ENCODE assay signal across 8 mouse cellular contexts in genomic region chr16:17890342-17890727, GRCm38 (mm10). TPM values are rescaled to one million over a fixed set of nuclear protein-coding genes. Genes with fewer than 3 reads are reported as not detected.
DNase-seq lines count a peak whose midpoint lies in the region; ATAC-seq and TF ChIP-seq lines count a peak whose summit lies in the region.

No protein-coding gene starts in this region.

- WGBS in limb, embryonic 14.5 days: 41% methylated on average over 2 of the region's 2 CpGs
- 50% methylated on average over 2 of the region's 2 CpGs for WGBS in stomach, postnatal 0 days

- peak overlapping the region; percentile 99 for H3K9ac ChIP-seq in limb, embryonic 14.5 days (ENCODE audit: low read depth, low read length, severe bottlenecking)
- peak overlapping the region; percentile 89 for H3K9ac ChIP-seq in stomach, postnatal 0 days (ENCODE audit: low read length)

- H3K4me1 ChIP-seq in limb, embryonic 14.5 days (ENCODE audit: control insufficient read depth, insufficient read depth, low read length): peaks cover 17% of the 10 kb centered on the region
- peaks cover 6% of the 10 kb centered on the region; the same call in 1 of the 2 replicates for H3K4me1 ChIP-seq in stomach, postnatal 0 days (replicated peaks; ENCODE audit: control insufficient read depth, insufficient read depth)

- peak overlapping the region; percentile 83 for H3K4me2 ChIP-seq in limb, embryonic 14.5 days (replicated peaks; ENCODE audit: low read depth, low read length, severe bottlenecking)
- peak overlapping the region; percentile 75 for H3K4me2 ChIP-seq in stomach, postnatal 0 days (replicated peaks; ENCODE audit: low read depth)

- no peak overlapping the region for H3K27ac ChIP-seq in limb, embryonic 14.5 days (replicated peaks; ENCODE audit: low read depth, low read length)
- H3K27ac ChIP-seq in stomach, postnatal 0 days (replicated peaks): peak overlapping the region; percentile 93; the same call in 1 of the 2 replicates

- no peaks in the 10 kb centered on the region for H3K27me3 ChIP-seq in limb, embryonic 14.5 days (ENCODE audit: control insufficient read depth, insufficient read depth, low read length)
- H3K27me3 ChIP-seq in stomach, postnatal 0 days (ENCODE audit: control insufficient read depth, insufficient read depth, low read length): no peaks in the 10 kb centered on the region

- no peak for TF ChIP-seq POLR2A in limb, embryonic 14.5 days (IDR thresholded peaks at IDR 0.05; ENCODE audit: borderline replicate concordance, extremely low read depth, insufficient read depth, insufficient read length)

- peak; percentile 61 for DNase-seq in cerebellum, adult 9-10 months
- no peak for DNase-seq in cerebellum, postnatal 36 days
- DNase-seq in thymus, postnatal 14 days: peak; percentile 15
- no peak for DNase-seq in thymus, postnatal 10 days (ENCODE audit: low spot score in 2 of 2)
- no peak for DNase-seq in limb, embryonic 14.5 days (ENCODE audit: low spot score)
- no peak for DNase-seq in stomach, postnatal 0 days (ENCODE audit: low spot score)
- DNase-seq in urinary bladder, postnatal 36 days (ENCODE audit: low spot score in 2 of 2): no peak
- DNase-seq in lung, postnatal 4 days: no peak

- H3K9me3 ChIP-seq in limb, embryonic 14.5 days (ENCODE audit: control insufficient read depth, low read length): no peaks in the 10 kb centered on the region
- H3K9me3 ChIP-seq in stomach, postnatal 0 days (ENCODE audit: control insufficient read depth, low read length): no peaks in the 10 kb centered on the region

- no peak for ATAC-seq in limb, embryonic 14.5 days (ENCODE audit: low FRiP score, low read depth)
- no peak for ATAC-seq in stomach, postnatal 0 days (ENCODE audit: low FRiP score, low TSS enrichment)

- no peak for TF ChIP-seq EP300 in stomach, postnatal 0 days (optimal IDR thresholded peaks at IDR 0.05)

- no peak for TF ChIP-seq CTCF in stomach, postnatal 0 days (IDR thresholded peaks at IDR 0.05; ENCODE audit: low read depth)

- 0 out of 2 replicates have a peak, but pooled peaks cover 4% of the 10 kb centered on the region for H3K36me3 ChIP-seq in limb, embryonic 14.5 days (ENCODE audit: control insufficient read depth, insufficient read depth, low read length)
- no peaks in the 10 kb centered on the region for H3K36me3 ChIP-seq in stomach, postnatal 0 days (ENCODE audit: control insufficient read depth, insufficient read depth, low read length)

- peak overlapping the region; percentile 98 for H3K4me3 ChIP-seq in limb, embryonic 14.5 days (replicated peaks; ENCODE audit: low read length)
- H3K4me3 ChIP-seq in stomach, postnatal 0 days (ENCODE audit: low read depth, low read length): peak overlapping the region; percentile 80

RNA-seq across cellular contexts. Expression of gene Gm20518, which starts 1.1 kb away (rescaled TPM):
- 1.9 and 2.1 TPM in 2 replicates for polyA plus RNA-seq in limb, embryonic 14.5 days (2012; rRNA removed)
- polyA plus RNA-seq in limb, embryonic 14.5 days (2014; fragmentation: Nextera tagmentation; extraction: Ambion mirVana): 0.22 and 0.26 TPM in 2 replicates
- polyA plus RNA-seq in stomach, postnatal 0 days (2015; fragmentation: Nextera tagmentation; extraction: Ambion mirVana): 0.07 TPM in 1 of 2 replicates, not detected in the other

RNA-seq across cellular contexts. Expression of gene Tssk1, which starts 3.7 kb away (rescaled TPM):
- polyA plus RNA-seq in limb, embryonic 14.5 days (2012; rRNA removed): 0.01 and 0.04 TPM in 2 replicates
- 0.07 TPM in 1 of 2 replicates, not detected in the other for polyA plus RNA-seq in limb, embryonic 14.5 days (2014; fragmentation: Nextera tagmentation; extraction: Ambion mirVana)
- 0.06 and 0.11 TPM in 2 replicates for polyA plus RNA-seq in stomach, postnatal 0 days (2015; fragmentation: Nextera tagmentation; extraction: Ambion mirVana)

RNA-seq across cellular contexts. Expression of gene Dgcr2, which starts 8.0 kb away (rescaled TPM):
- polyA plus RNA-seq in limb, embryonic 14.5 days (2012; rRNA removed): 116 and 185 TPM in 2 replicates
- polyA plus RNA-seq in limb, embryonic 14.5 days (2014; fragmentation: Nextera tagmentation; extraction: Ambion mirVana): 90.2 and 95.8 TPM in 2 replicates
- 38.8 and 40.7 TPM in 2 replicates for polyA plus RNA-seq in stomach, postnatal 0 days (2015; fragmentation: Nextera tagmentation; extraction: Ambion mirVana)

RNA-seq across cellular contexts. Expression of gene Tssk2, which starts 8.1 kb away (rescaled TPM):
- polyA plus RNA-seq in limb, embryonic 14.5 days (2012; rRNA removed): not detected in 2 replicates
- 0.14 TPM in 1 of 2 replicates, not detected in the other for polyA plus RNA-seq in limb, embryonic 14.5 days (2014; fragmentation: Nextera tagmentation; extraction: Ambion mirVana)
- 0.07 TPM in 1 of 2 replicates, not detected in the other for polyA plus RNA-seq in stomach, postnatal 0 days (2015; fragmentation: Nextera tagmentation; extraction: Ambion mirVana)

RNA-seq across cellular contexts. Expression of gene Ess2, which starts 20.8 kb away (rescaled TPM):
- polyA plus RNA-seq in limb, embryonic 14.5 days (2012; rRNA removed): 38.7 and 42.2 TPM in 2 replicates
- polyA plus RNA-seq in limb, embryonic 14.5 days (2014; fragmentation: Nextera tagmentation; extraction: Ambion mirVana): 33.1 and 33.5 TPM in 2 replicates
- polyA plus RNA-seq in stomach, postnatal 0 days (2015; fragmentation: Nextera tagmentation; extraction: Ambion mirVana): 15.6 and 17.0 TPM in 2 replicates

Comparison
In these comparisons a context has a peak if more than half of its experiments do, and no peak if none do; other contexts are left out.
1. DNase-seq: peak in cerebellum, adult 9-10 months (single experiment) and thymus, postnatal 14 days (single experiment); none in cerebellum, postnatal 36 days (0 of 2), thymus, postnatal 10 days (0 of 2), limb, embryonic 14.5 days (single experiment), stomach, postnatal 0 days (single experiment), urinary bladder, postnatal 36 days (0 of 2) and lung, postnatal 4 days (0 of 2).